Mouse (Mus musculus): ENCODE data around the gene Trpt1. TPM values are rescaled to one million over a fixed set of nuclear protein-coding genes. Genes with fewer than 3 reads are reported as not detected.

The Trpt1 gene
- polyA plus RNA-seq (2014; fragmentation: Nextera tagmentation; extraction: Ambion mirVana) = 9.5 and 10.3 TPM in 2 replicates

DNA sequence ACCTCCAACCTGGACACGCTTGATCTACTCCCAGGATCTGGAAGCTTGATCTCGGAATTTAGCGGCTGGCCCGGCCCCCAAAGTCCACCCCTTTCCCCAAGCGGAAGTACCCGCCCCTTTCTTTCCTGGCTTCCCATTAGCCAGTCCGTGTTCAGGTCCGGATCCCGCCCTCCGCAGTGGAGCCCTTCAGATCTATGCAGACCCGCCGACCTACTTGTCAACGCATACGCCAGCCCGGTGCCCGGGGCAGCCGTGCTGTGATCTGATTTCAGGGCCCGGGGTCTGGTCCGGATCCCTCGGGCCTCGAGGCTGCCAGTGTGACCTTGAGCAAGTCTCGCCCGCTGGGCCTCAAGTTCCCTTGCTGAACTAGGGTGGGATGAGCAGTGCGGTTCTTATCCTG, at the start of gene Trpt1, which contains the start of gene Nudt22:
Gene Trpt1 (plus strand): TSS at position 126 of the 400 bp plus-strand sequence.
Gene Nudt22 (minus strand): TSS at position 112 of the 400 bp plus-strand sequence.
- H3K4me3 ChIP-seq (ENCODE audit: low read depth, low read length) = peak within 1 kb of the TSS; percentile 58
- peak within 1 kb of the TSS; percentile 89 for H3K4me2 ChIP-seq (ENCODE audit: low read length)
- H3K4me1 ChIP-seq (replicated peaks; ENCODE audit: control insufficient read depth, insufficient read depth, low read length) = peaks cover 17% of the 10 kb centered on the region
- peaks cover 17% of the 10 kb centered on the region; the same call in 1 of the 2 replicates for H3K36me3 ChIP-seq (ENCODE audit: control insufficient read depth, insufficient read depth, low read length)
- 0 out of 2 replicates have a peak, but pooled peaks cover 4% of the 10 kb centered on the region for H3K9me3 ChIP-seq (ENCODE audit: control insufficient read depth, low read length)
- WGBS = under 1% methylated on average over 24 of the region's 24 CpGs
- DNase-seq (ENCODE audit: low spot score) = peak; percentile 91
- peak within 1 kb of the TSS; percentile 62 for H3K9ac ChIP-seq (ENCODE audit: low read length)
- no peaks in the 10 kb centered on the region for H3K27me3 ChIP-seq (replicated peaks; ENCODE audit: control insufficient read depth, insufficient read depth, low read length)
- ATAC-seq (replicated peaks; ENCODE audit: low FRiP score, low TSS enrichment, low read depth) = peak; percentile 85
- H3K27ac ChIP-seq (ENCODE audit: low read depth) = peak within 1 kb of the TSS; percentile 19; the same call in 1 of the 2 replicates

DNA sequence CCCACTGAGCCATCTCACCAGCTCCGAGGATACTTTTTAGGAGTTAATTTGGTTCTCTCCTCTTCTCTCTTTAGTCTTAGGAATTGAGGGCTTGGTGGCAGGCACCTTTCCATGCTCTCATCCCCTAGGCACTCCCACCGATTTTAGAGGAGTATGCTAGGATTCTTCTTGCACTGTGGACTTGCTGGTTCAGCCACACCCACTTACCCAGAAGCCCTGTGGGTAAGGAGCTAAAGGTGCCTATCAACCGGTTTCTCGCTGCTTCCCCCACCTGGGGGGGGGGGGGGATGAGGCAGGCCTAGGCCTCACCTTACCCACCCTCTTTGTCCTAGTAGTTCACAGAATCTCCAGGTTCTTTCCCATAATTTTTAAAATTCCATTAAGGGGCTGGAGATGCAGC, 48.2 kb upstream of the Trpt1 start:
- no peak overlapping the region for H3K4me3 ChIP-seq (ENCODE audit: low read depth, low read length)
- no peak overlapping the region for H3K4me2 ChIP-seq (ENCODE audit: low read length)
- peaks cover 4% of the 10 kb centered on the region; the same call in 1 of the 2 replicates for H3K36me3 ChIP-seq (ENCODE audit: control insufficient read depth, insufficient read depth, low read length)
- H3K4me1 ChIP-seq (replicated peaks; ENCODE audit: control insufficient read depth, insufficient read depth, low read length) = peaks cover 18% of the 10 kb centered on the region
- no peak for DNase-seq (ENCODE audit: low spot score)
- H3K27ac ChIP-seq (ENCODE audit: low read depth) = no peak overlapping the region
- no peaks in the 10 kb centered on the region for H3K27me3 ChIP-seq (replicated peaks; ENCODE audit: control insufficient read depth, insufficient read depth, low read length)
- H3K9ac ChIP-seq (ENCODE audit: low read length) = no peak overlapping the region
- H3K9me3 ChIP-seq (ENCODE audit: control insufficient read depth, low read length) = no peaks in the 10 kb centered on the region
- WGBS = 57% methylated on average over 4 of the region's 4 CpGs
- ATAC-seq (replicated peaks; ENCODE audit: low FRiP score, low TSS enrichment, low read depth) = no peak

DNA sequence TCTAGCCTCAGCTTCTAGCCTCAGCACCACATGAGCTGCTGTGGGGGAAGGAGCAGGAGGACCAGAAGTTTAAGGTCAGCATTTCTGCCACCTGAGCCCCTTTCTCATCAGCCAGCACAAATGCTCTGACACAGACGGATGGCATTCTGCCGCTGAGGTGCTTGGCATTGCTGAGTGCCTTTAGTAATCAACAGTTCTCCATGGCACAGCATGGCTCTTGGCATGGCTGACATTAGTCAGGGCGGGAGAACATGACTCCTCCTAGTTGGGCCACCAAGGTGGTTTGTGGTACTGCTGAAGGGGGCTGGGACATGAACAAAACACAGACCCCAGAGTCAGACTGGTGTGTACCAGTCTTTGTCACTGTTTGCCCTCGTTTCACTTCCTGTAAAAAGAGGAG, 47.7 kb upstream of the Trpt1 start:
- Histone ChIP-seq H3K4me1 (replicated peaks; ENCODE audit: control insufficient read depth, insufficient read depth, low read length) (peaks cover 18% of the 10 kb centered on the region), H3K4me3 (ENCODE audit: low read depth, low read length) (no peak overlapping the region), H3K27ac (ENCODE audit: low read depth) (no peak overlapping the region), H3K4me2 (ENCODE audit: low read length) (no peak overlapping the region), H3K9ac (ENCODE audit: low read length) (no peak overlapping the region), H3K9me3 (ENCODE audit: control insufficient read depth, low read length) (no peaks in the 10 kb centered on the region), H3K27me3 (replicated peaks; ENCODE audit: control insufficient read depth, insufficient read depth, low read length) (no peaks in the 10 kb centered on the region), H3K36me3 (ENCODE audit: control insufficient read depth, insufficient read depth, low read length) (peaks cover 9% of the 10 kb centered on the region)
- WGBS = 78% methylated on average over 4 of the region's 4 CpGs
- no peak for ATAC-seq (replicated peaks; ENCODE audit: low FRiP score, low TSS enrichment, low read depth)
- DNase-seq (ENCODE audit: low spot score) = no peak

DNA sequence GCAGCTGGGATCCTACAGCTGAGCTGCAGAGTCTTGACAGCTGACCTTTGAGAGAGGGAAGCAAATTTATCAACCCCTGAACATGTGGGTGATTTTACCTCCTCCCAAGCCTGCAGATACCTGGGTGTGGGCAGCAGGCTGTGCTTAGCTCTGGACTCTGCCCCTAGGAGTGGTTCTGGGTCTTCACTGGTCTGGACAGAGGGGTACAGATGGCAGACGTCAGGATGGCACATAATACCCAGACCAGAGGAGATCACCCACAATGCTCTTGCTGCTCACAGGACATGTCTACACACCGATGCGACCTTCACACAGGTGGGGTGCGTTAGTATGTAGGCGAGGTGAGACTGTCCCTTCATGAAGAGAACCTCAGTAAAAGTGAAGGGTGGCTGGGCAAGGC, 46.4 kb upstream of the Trpt1 start:
- H3K9ac ChIP-seq (ENCODE audit: low read length) = no peak overlapping the region
- no peaks in the 10 kb centered on the region for H3K27me3 ChIP-seq (replicated peaks; ENCODE audit: control insufficient read depth, insufficient read depth, low read length)
- H3K36me3 ChIP-seq (ENCODE audit: control insufficient read depth, insufficient read depth, low read length) = peaks cover 19% of the 10 kb centered on the region
- H3K4me1 ChIP-seq (replicated peaks; ENCODE audit: control insufficient read depth, insufficient read depth, low read length) = peaks cover 20% of the 10 kb centered on the region
- ATAC-seq (replicated peaks; ENCODE audit: low FRiP score, low TSS enrichment, low read depth) (no peak), DNase-seq (ENCODE audit: low spot score) (no peak)
- no peak overlapping the region for H3K27ac ChIP-seq (ENCODE audit: low read depth)
- 86% methylated on average over 5 of the region's 5 CpGs for WGBS
- H3K9me3 ChIP-seq (ENCODE audit: control insufficient read depth, low read length) = no peaks in the 10 kb centered on the region
- 0 out of 2 replicates have a peak overlapping the region, but pooled peaks have one; percentile 52 for H3K4me3 ChIP-seq (ENCODE audit: low read depth, low read length)
- peak overlapping the region; percentile 94; the same call in 1 of the 2 replicates for H3K4me2 ChIP-seq (ENCODE audit: low read length)

DNA sequence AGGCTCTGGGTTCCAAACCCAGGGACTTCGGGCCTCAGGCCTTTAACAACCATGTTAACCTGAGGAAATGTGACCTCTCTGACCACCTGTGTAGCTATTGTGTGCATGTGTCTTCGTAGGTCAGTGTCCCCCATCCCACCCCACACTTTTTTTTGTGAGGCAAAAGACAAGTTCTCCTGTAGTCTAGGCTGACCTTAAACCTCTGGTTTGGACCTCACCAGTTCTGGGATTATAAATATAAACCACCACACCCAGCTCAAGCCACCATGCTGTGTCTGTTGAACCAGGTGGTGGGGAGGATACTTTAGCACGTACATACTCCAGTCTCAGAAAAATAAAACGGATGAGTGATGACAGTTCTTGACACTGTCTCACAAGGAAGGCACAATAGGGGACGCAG, 46.0 kb upstream of the Trpt1 start:
- DNase-seq (ENCODE audit: low spot score) (no peak), ATAC-seq (replicated peaks; ENCODE audit: low FRiP score, low TSS enrichment, low read depth) (no peak)
- Histone ChIP-seq H3K4me3 (ENCODE audit: low read depth, low read length) (peak overlapping the region; percentile 52), H3K9me3 (ENCODE audit: control insufficient read depth, low read length) (no peaks in the 10 kb centered on the region), H3K36me3 (ENCODE audit: control insufficient read depth, insufficient read depth, low read length) (peaks cover 23% of the 10 kb centered on the region), H3K4me2 (ENCODE audit: low read length) (peak overlapping the region; percentile 94), H3K4me1 (replicated peaks; ENCODE audit: control insufficient read depth, insufficient read depth, low read length) (peaks cover 20% of the 10 kb centered on the region), H3K27me3 (replicated peaks; ENCODE audit: control insufficient read depth, insufficient read depth, low read length) (no peaks in the 10 kb centered on the region), H3K27ac (ENCODE audit: low read depth) (peak overlapping the region; percentile 92; the same call in 1 of the 2 replicates), H3K9ac (ENCODE audit: low read length) (peak overlapping the region; percentile 61)
- WGBS = 58% methylated on average over 5 of the region's 5 CpGs

DNA sequence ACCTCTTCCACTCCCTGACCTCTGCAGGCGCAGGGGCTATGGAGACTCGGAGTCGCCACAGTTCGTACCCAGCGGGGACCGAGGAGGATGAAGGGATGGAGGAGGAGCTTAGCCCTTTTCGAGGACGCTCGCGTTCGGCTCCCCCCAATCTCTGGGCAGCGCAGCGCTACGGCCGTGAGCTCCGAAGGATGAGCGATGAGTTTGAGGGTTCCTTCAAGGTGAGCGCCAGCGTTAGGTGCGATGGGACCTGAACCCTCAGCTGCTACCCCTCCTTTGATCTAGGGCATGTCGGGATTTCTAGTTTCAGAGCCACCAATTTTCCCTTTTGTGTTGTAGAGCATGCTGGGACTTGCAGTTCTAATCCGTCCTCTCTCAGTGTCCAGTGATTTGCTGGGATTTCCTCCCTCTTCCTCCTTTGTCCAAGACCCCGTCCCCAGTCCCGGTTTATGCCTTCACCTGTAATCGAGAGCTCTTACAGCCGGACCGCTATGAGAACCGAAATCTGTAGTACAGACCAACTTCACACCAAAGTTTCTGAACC, 45.2 kb upstream of the Trpt1 start:
- under 1% methylated on average over 28 of the region's 28 CpGs for WGBS

DNA sequence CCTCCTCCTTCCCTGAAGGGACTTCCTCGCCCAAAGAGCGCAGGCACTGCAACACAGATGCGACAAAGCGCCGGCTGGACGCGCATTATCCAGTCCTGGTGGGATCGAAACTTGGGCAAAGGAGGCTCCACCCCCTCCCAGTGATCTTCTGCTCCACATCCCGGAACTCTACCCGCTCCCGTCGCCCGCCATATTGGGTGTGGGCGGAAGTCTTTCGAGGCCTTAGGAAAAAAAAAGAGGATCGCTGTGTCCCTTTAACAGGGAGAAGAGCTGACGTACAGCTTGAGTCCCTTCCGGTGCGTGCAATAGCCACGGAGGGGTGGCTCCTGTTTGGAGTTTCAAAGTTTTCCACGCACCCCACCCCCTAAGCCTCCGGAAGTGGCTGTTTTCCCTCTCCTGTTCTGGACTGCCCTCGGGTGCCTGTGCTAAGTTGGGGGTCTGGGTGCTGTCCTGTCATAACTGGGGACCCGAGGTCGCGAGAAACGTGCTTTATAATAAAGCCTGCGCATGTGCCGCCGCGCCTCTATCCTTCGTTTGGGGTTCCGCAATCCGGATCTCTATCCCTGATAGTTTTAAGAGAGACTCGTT, 44.5 kb upstream of the Trpt1 start:
- under 1% methylated on average over 35 of the region's 35 CpGs for WGBS
- peak overlapping the region; percentile 52 for H3K4me3 ChIP-seq (ENCODE audit: low read depth, low read length)
- H3K4me1 ChIP-seq (replicated peaks; ENCODE audit: control insufficient read depth, insufficient read depth, low read length) = peaks cover 20% of the 10 kb centered on the region
- H3K9me3 ChIP-seq (ENCODE audit: control insufficient read depth, low read length) = no peaks in the 10 kb centered on the region
- no peaks in the 10 kb centered on the region for H3K27me3 ChIP-seq (replicated peaks; ENCODE audit: control insufficient read depth, insufficient read depth, low read length)
- DNase-seq (ENCODE audit: low spot score) (peak; percentile 91), ATAC-seq (replicated peaks; ENCODE audit: low FRiP score, low TSS enrichment, low read depth) (peak; percentile 82)
- H3K4me2 ChIP-seq (ENCODE audit: low read length) = peak overlapping the region; percentile 94
- peak overlapping the region; percentile 61 for H3K9ac ChIP-seq (ENCODE audit: low read length)
- peaks cover 38% of the 10 kb centered on the region for H3K36me3 ChIP-seq (ENCODE audit: control insufficient read depth, insufficient read depth, low read length)
- H3K27ac ChIP-seq (ENCODE audit: low read depth) = peak overlapping the region; percentile 92

More for the DNA sequence above, 45.2 kb upstream of the Trpt1 start:
- Histone ChIP-seq H3K4me1 (replicated peaks; ENCODE audit: control insufficient read depth, insufficient read depth, low read length) (peaks cover 20% of the 10 kb centered on the region), H3K27ac (ENCODE audit: low read depth) (peak overlapping the region; percentile 92), H3K4me3 (ENCODE audit: low read depth, low read length) (peak overlapping the region; percentile 52), H3K9me3 (ENCODE audit: control insufficient read depth, low read length) (no peaks in the 10 kb centered on the region), H3K27me3 (replicated peaks; ENCODE audit: control insufficient read depth, insufficient read depth, low read length) (no peaks in the 10 kb centered on the region), H3K36me3 (ENCODE audit: control insufficient read depth, insufficient read depth, low read length) (peaks cover 30% of the 10 kb centered on the region), H3K9ac (ENCODE audit: low read length) (peak overlapping the region; percentile 61), H3K4me2 (ENCODE audit: low read length) (peak overlapping the region; percentile 94)
- DNase-seq (ENCODE audit: low spot score) (peak; percentile 84), ATAC-seq (replicated peaks; ENCODE audit: low FRiP score, low TSS enrichment, low read depth) (peak; percentile 30)

DNA sequence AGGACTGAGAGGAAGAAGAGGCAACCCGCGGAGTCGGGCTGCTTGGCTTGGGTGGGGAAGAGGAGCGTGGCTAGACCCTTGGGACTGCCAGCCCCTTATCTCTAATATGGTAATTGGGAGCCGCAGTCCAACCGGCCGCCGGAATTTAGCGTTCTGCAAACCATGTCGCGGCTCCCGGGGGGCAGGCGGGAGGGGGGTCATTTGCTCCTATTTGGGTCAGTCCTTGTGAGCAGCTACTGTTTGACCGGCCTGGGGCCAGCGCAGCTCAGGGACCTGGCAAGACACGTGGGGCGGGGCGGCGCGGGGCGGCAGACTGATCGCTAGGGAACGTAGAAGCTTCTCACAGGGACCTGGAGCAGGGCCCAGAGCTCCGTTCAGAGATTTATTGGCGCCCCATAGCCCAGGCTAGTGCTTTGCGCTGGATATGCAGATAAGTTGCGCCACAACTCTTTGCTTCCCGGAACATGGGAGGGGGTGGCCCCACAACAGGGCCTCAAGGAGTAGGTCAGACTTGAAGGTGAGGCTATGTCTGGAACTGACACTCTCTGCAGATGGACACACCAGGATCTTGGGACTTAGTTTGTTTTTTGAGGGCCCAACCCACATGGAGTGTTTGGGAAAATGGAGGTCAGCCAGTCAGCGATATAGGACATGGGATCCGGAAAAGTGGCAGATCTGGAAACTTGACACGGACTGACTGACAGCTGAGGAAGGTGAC, 43.8 kb upstream of the Trpt1 start:
- H3K9ac ChIP-seq (ENCODE audit: low read length) = peak overlapping the region; percentile 61
- peaks cover 45% of the 10 kb centered on the region for H3K36me3 ChIP-seq (ENCODE audit: control insufficient read depth, insufficient read depth, low read length)
- peaks cover 20% of the 10 kb centered on the region for H3K4me1 ChIP-seq (replicated peaks; ENCODE audit: control insufficient read depth, insufficient read depth, low read length)
- 2% methylated on average over 31 of the region's 31 CpGs for WGBS
- H3K4me2 ChIP-seq (ENCODE audit: low read length) = peak overlapping the region; percentile 94
- H3K4me3 ChIP-seq (ENCODE audit: low read depth, low read length) = peak overlapping the region; percentile 52
- no peaks in the 10 kb centered on the region for H3K27me3 ChIP-seq (replicated peaks; ENCODE audit: control insufficient read depth, insufficient read depth, low read length)
- H3K9me3 ChIP-seq (ENCODE audit: control insufficient read depth, low read length) = no peaks in the 10 kb centered on the region
- ATAC-seq (replicated peaks; ENCODE audit: low FRiP score, low TSS enrichment, low read depth) = peak; percentile 33
- DNase-seq (ENCODE audit: low spot score) = peak; percentile 86
- H3K27ac ChIP-seq (ENCODE audit: low read depth) = peak overlapping the region; percentile 92

Data from intestine, embryonic 14.5 days (tissue).